Mouse (Mus musculus): ENCODE measurements at regions not wholly inside any gene's neighbourhood (a gene's known extent, or its start where the extent isn't known, plus 50 kb on each side); places are given as distances from the start of the nearest gene placed in this dataset.

DNA sequence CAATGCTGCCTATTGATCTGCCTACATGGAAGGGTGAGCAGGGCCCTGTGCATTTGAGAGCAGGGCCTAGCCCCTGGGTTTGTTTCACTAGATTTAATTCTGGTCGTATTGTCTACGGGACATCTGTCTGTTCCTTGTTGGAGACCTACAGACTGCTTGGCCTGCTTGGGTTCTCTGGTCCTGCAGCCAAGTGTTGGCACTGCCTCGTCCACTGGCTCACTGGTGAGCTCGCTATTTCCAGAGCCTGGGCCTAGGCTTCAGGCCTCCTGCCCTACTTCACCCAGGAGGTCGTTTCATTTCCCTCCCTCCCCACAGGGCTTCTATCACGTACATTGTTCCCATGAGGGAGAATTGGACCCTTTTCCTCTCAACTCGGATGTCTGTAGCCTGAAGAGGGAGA lies 62.2 kb upstream of the Blcap start:
- no peak for DNase-seq

DNA sequence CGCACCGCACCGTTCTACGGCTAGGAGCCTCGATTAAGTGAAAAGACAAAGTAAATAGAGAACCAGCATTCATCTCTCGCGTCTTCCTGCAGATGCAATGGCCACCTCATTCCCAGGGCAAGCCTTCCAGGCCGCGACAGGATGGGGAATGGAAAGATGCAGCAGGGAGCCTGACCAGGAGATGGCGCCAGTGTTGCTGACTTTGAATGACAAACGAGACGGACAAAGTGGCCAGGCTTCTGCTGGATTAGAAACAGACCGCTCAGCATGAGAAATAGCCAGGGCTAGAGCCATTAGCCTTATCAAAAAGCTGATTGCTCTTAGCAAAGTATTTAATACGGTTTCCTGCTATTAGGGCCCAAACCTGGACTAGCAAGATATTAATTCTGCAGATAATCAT lies 64.6 kb upstream of the Blcap start:
- DNase-seq, result peak; percentile 77

DNA sequence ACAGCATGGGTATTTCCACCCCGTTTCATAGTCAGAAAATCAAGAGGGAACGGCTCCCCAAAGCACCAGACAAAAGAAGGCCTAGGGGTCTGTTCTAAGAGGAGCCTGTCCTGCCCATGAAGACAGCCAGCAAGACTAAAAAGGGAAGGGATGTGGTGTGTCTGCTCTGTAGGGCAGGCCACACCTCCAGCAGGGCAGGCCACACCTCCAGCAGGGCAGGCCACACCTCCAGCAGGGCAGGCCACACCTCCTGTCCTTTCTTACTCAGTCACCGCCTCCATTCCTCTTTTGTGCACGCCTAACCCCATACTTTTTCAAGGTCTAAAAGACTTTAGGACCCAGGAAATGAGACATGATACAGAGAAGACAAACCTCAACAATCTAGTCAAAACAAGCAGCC lies 69.8 kb upstream of the Blcap start:
- no peak for DNase-seq

DNA sequence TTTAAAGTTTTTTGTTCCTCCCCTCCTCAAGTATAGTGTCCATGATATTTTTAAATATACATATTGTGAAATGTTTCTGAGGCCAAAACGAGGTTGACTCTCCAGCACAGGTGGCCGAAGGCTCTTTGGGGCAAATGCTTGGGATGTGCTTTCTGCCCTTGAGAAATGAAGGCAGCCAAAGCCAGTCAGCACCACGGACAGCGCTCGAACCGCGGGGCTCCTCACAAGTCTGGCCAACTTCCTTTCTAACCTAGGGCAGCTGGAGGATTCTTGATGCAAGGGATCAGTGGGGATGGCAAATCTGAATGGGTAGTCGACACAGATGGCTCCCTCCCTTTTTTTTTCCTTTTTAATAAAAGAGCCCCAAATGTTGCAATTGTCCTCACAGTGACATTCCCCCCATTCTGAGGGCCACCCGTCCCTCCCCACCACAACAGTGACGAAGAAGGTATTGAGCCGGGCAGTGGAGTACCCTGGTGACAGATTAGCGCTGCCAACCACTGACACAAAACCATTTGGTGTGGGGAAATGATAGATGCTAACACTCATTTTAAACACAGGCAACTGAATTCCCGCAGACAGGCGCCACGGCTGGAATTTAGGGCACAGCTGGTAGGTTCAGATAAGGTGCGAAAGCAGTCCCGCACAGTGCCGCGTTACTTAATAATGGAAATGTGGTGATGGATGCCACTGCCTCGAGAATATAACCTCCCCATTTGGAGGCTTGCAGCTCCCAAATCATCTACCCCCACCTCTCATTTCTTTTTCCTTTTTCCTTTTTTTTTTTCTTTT lies 73.4 kb upstream of the Ctnnbl1 start:
- DNase-seq, result no peak

DNA sequence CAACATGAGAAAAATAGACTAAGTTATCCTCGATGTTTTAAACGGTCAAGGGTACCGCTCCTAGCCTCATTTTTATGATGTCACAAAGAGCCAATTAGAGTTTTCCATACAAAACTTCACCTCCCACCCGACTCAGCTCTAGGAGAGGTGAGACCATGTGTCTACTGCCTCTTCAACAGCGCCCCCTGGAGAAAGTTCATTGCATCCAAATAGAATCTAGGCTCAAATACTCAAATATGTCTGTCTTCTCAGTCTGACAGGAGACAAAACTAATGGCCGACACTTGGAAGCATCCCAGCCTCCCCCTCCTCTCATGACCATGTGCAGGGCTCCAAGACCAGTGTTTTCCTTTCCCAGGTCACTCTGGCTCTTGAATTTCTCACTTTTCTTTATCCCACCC lies 72.7 kb upstream of the Ctnnbl1 start:
- DNase-seq, result no peak

DNA sequence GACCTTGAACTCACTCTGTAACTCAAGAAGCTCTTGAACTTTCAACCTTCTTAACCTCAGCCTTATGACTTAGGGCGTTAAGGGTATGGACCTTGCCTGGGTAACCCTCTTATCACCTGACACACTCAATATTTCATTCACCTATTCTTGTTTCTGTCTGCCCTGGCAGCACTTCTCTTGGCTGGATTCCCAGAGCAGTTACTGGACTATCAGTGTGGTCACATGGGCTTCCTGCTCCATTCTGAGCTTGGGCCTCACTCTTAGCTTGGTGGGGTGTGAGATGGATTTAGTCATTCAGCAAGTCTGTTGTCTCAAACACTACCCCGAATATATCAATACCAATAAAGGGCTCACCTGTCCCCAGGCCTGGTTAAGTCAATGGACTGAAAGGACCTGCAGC lies 67.0 kb upstream of the Ctnnbl1 start:
- no peak for DNase-seq

DNA sequence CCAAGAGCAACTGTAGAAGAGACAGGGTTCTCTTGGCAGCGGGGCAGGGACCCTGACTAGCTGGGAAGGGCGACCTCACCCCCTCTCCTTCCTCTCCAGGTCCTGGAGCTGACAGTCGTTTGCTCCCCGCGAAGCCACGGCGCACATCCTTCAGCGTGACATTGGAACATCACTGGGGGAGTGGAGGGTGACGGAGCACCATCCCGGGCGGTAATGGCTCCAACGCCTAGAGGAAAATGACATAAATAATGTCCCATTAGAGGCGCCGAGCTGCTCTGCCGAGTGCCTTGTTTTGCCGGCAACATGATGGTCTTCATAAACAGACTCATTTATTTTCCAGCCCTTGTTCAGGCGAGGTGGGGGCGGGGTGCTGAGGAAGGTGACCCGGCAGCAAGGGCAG lies 62.3 kb upstream of the Ctnnbl1 start:
- DNase-seq, result no peak

DNA sequence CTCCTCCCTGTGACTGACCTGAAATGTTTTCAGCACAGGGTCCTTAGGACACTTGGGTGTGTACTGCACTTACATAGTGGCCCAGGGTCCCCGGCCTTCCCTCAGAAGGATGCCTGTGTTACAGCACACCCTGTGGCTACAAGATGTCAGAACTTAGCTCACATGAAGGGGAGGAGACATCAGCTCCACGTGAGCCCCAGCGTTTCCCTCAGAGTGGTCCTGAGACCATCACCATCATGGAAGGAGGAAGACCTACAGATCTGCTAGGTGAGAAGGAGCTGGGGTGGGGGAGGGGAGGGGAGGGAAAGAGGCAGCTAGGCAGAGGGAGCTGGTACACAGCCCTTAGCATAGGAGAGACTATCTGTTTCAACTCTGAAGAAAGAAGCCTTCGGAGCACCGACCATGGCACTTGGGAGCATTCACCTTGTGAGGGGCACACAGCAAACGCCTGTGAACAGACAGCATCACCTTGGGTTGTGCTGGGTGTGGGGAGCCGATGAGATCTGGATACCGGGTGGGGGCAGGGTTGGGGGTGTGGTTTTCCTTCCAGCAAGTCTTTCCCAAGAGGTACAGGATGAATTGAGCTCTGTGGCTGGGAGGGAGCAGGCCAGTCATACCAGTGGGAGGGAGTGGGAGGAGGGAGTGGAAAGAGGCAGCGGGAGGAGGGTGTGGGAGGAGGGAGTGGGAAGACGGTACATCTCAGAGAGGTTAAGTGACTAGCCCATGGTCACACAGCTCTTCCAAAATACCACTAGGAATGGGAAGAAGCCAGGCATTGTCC lies 60.6 kb upstream of the Ctnnbl1 start:
- DNase-seq, result no peak

DNA sequence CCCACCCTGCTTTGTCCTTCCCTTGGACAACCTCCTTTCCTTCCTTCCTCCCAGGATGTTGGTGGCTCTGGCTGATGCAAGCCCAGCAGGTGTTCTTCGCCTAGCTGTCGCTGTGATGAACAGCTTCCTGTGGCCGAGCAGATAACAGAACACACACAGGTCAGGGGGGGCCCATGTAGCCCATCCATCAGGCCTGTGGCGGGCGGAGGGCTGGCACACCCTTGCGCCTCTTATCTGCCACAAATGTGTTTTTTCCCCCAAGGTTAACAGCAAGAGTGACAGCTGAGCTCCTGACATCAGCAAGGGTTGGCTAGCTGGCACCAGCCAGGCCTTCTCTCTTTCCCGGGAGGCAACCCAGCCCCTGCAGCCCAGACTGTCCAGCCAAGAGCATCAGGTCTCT lies 59.9 kb upstream of the Ctnnbl1 start:
- no peak for DNase-seq

DNA sequence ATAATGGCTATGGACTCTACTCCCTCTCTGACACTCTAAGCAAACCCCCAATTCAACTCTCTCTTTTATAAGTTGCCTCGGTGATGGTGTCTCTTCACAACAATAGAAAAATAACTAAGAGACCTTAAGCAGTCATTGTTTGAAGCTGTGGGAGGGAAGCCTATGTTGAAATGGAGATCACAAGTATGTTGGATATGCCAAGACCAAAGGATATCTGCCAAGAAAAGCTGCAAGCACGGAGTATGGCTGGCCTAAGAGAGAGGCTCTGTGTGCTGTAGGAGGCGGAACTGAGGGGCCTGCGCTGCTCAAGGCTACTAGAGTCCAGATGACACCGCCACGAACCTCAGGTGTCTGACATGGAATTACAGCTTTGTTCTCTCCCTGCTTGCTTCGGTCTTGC lies 55.3 kb upstream of the Ctnnbl1 start:
- DNase-seq, result no peak
